Mouse (Mus musculus) forebrain, embryonic 11.5 days (tissue): ENCODE results near the gene Polq. TPM values are rescaled to one million over a fixed set of nuclear protein-coding genes. Genes with fewer than 3 reads are reported as not detected.

Source experiments
- ATAC-seq: fragments of 200-750 bp; cut with Nextera tagmentation; replicated peaks from 2 replicates; pipeline ENCODE4 v1.8.0; 2017; ENCODE audit warnings: moderate TSS enrichment; ENCODE audit not compliant: low FRiP score
- DNase-seq: peaks from one replicate; pipeline ENCODE4 v3.0.0-alpha.2; 2017; ENCODE audit warnings: low spot score
- H3K27ac ChIP-seq: fragments of 300-500 bp; sonication (generic); 2 replicates; pipeline ENCODE4 v1.5.1; 2014; ENCODE audit warnings: low read depth, low read length
- H3K27me3 ChIP-seq: fragments of 300-500 bp; sonication (generic); 2 replicates; pipeline ENCODE4 v1.6.1; 2014; ENCODE audit warnings: mild to moderate bottlenecking, low read length, mixed read lengths; ENCODE audit not compliant: control insufficient read depth, insufficient read depth
- H3K36me3 ChIP-seq: fragments of 300-500 bp; sonication (generic); 2 replicates; pipeline ENCODE4 v1.6.1; 2014; ENCODE audit warnings: mild to moderate bottlenecking, low read length, moderate library complexity, mixed read lengths; ENCODE audit not compliant: control insufficient read depth, insufficient read depth
- H3K4me1 ChIP-seq: fragments of 300-500 bp; sonication (generic); replicated peaks from 2 replicates; pipeline ENCODE4 v1.6.1; 2014; ENCODE audit warnings: low read length, mixed read lengths; ENCODE audit not compliant: control insufficient read depth, insufficient read depth
- H3K4me2 ChIP-seq: fragments of 300-500 bp; sonication (generic); 2 replicates; pipeline ENCODE4 v1.6.1; 2014; ENCODE audit warnings: low read depth, mild to moderate bottlenecking, low read length, moderate library complexity, mixed read lengths; ENCODE audit not compliant: severe bottlenecking
- H3K4me3 ChIP-seq: fragments of 300-500 bp; sonication (generic); 2 replicates; pipeline ENCODE4 v1.5.1; 2014; ENCODE audit warnings: low read depth, low read length
- H3K9ac ChIP-seq: fragments of 300-500 bp; sonication (generic); 2 replicates; pipeline ENCODE4 v1.6.1; 2014; ENCODE audit warnings: low read length
- H3K9me3 ChIP-seq: fragments of 300-500 bp; sonication (generic); 2 replicates; pipeline ENCODE4 v1.6.1; 2016; ENCODE audit warnings: low read length, mixed read lengths; ENCODE audit not compliant: control insufficient read depth
- WGBS: fragments of 180-500 bp; shearing (Covaris S2); extraction: QIAGEN DNeasy Blood & Tissue Kit; methylation state at CpG from one replicate; pipeline ENCODE4 v1.1.7; 2014; 5-methylcytosine and 5-hydroxymethylcytosine counted together
- polyA plus RNA-seq: library from polyadenylated mRNA; unstranded; fragments of >200 nt; fragmentation: Nextera tagmentation; extraction: Ambion mirVana; gene quantifications from 2 replicates; pipeline ENCODE4 v1.2.1, GENCODE M21; 2014

Gene Polq
- polyA plus RNA-seq, 1 experiment from 2014 or later, result 20.0 TPM

GRCm38 (mm10) chr16:36989999-36990625, 21.5 kb upstream of the Polq start, which contains the start of gene Fbxo40:
Gene Fbxo40, minus strand, starts transcription at chr16:36990467.
- WGBS, result 84% methylated on average over 18 of the region's 18 CpGs
- H3K9me3 ChIP-seq, result no peaks in the 10 kb centered on the region
- no peak within 1 kb of the TSS for H3K4me2 ChIP-seq
- ATAC-seq, result no peak
- no peak within 1 kb of the TSS for H3K27ac ChIP-seq
- no peaks in the 10 kb centered on the region for H3K36me3 ChIP-seq
- no peaks in the 10 kb centered on the region for H3K4me1 ChIP-seq
- no peaks in the 10 kb centered on the region for H3K27me3 ChIP-seq
- no peak for DNase-seq
- no peak within 1 kb of the TSS for H3K4me3 ChIP-seq
- no peak within 1 kb of the TSS for H3K9ac ChIP-seq

- 84% methylated on average over 6 of the region's 6 CpGs for WGBS
Measured at GRCm38 (mm10) chr16:36997650-36998049, 13.9 kb upstream of the Polq start.

GRCm38 (mm10) chr16:36999366-36999972, 12.1 kb upstream of the Polq start:
- 83% methylated on average over 9 of the region's 9 CpGs for WGBS
- Histone ChIP-seq H3K4me2 (no peak overlapping the region), H3K27ac (no peak overlapping the region), H3K4me3 (no peak overlapping the region), H3K27me3 (no peaks in the 10 kb centered on the region), H3K36me3 (no peaks in the 10 kb centered on the region), H3K9ac (no peak overlapping the region), H3K4me1 (no peaks in the 10 kb centered on the region), H3K9me3 (no peaks in the 10 kb centered on the region)
- ATAC-seq (no peak), DNase-seq (no peak)

More at GRCm38 (mm10) chr16:36997650-36998049, 13.9 kb upstream of the Polq start:
- Histone ChIP-seq H3K36me3 (no peaks in the 10 kb centered on the region), H3K4me2 (no peak overlapping the region), H3K4me3 (no peak overlapping the region), H3K4me1 (no peaks in the 10 kb centered on the region), H3K9me3 (no peaks in the 10 kb centered on the region), H3K27ac (no peak overlapping the region), H3K9ac (no peak overlapping the region), H3K27me3 (no peaks in the 10 kb centered on the region)
- DNase-seq (no peak), ATAC-seq (no peak)

- H3K9ac ChIP-seq, result no peak overlapping the region
- WGBS, result 76% methylated on average over 6 of the region's 6 CpGs
Measured at GRCm38 (mm10) chr16:37009262-37009661, 2.3 kb upstream of the Polq start.

GRCm38 (mm10) chr16:37010370-37010769, 1.2 kb upstream of the Polq start:
- Histone ChIP-seq H3K36me3 (no peaks in the 10 kb centered on the region), H3K27ac (no peak overlapping the region), H3K4me2 (no peak overlapping the region), H3K9ac (no peak overlapping the region), H3K9me3 (no peaks in the 10 kb centered on the region), H3K4me1 (peaks cover 2% of the 10 kb centered on the region; the same call in 1 of the 2 replicates), H3K4me3 (no peak overlapping the region), H3K27me3 (no peaks in the 10 kb centered on the region)
- DNase-seq, result no peak
- 71% methylated on average over 4 of the region's 4 CpGs for WGBS
- peak; percentile 47 for ATAC-seq

More at GRCm38 (mm10) chr16:37009262-37009661, 2.3 kb upstream of the Polq start:
- peaks cover 2% of the 10 kb centered on the region; the same call in 1 of the 2 replicates for H3K4me1 ChIP-seq
- ATAC-seq, result no peak
- H3K9me3 ChIP-seq, result no peaks in the 10 kb centered on the region
- no peak for DNase-seq
- H3K27me3 ChIP-seq, result no peaks in the 10 kb centered on the region
- H3K4me2 ChIP-seq, result no peak overlapping the region
- H3K36me3 ChIP-seq, result no peaks in the 10 kb centered on the region
- H3K27ac ChIP-seq, result no peak overlapping the region
- H3K4me3 ChIP-seq, result no peak overlapping the region

- Histone ChIP-seq H3K9me3 (no peaks in the 10 kb centered on the region), H3K4me1 (peaks cover 2% of the 10 kb centered on the region; the same call in 1 of the 2 replicates), H3K4me3 (peak overlapping the region; percentile 90), H3K4me2 (peak overlapping the region; percentile 78), H3K9ac (peak overlapping the region; percentile 83), H3K36me3 (no peaks in the 10 kb centered on the region), H3K27me3 (no peaks in the 10 kb centered on the region), H3K27ac (no peak overlapping the region)
- ATAC-seq (peak; percentile 74), DNase-seq (peak; percentile 68)
- under 1% methylated on average over 26 of the region's 26 CpGs for WGBS
Measured at GRCm38 (mm10) chr16:37011922-37012289, 320 bp downstream of the Polq start.

GRCm38 (mm10) chr16:37012336-37012735, 750 bp downstream of the Polq start:
- DNase-seq, result no peak
- Histone ChIP-seq H3K4me1 (peaks cover 2% of the 10 kb centered on the region; the same call in 1 of the 2 replicates), H3K9ac (peak overlapping the region; percentile 83), H3K36me3 (no peaks in the 10 kb centered on the region), H3K27ac (no peak overlapping the region), H3K27me3 (no peaks in the 10 kb centered on the region), H3K9me3 (no peaks in the 10 kb centered on the region), H3K4me2 (peak overlapping the region; percentile 78), H3K4me3 (peak overlapping the region; percentile 90)
- no peak for ATAC-seq
- 62% methylated on average over 5 of the region's 5 CpGs for WGBS

- Histone ChIP-seq H3K9me3 (no peaks in the 10 kb centered on the region), H3K9ac (no peak overlapping the region), H3K4me2 (no peak overlapping the region), H3K27ac (no peak overlapping the region), H3K4me1 (no peaks in the 10 kb centered on the region), H3K36me3 (no peaks in the 10 kb centered on the region), H3K4me3 (no peak overlapping the region), H3K27me3 (no peaks in the 10 kb centered on the region)
- ATAC-seq, result no peak
- 89% methylated on average over 3 of the region's 3 CpGs for WGBS
- no peak for DNase-seq
Measured at GRCm38 (mm10) chr16:37027581-37027980, 16.0 kb downstream of the Polq start.
